In the genomic region with DNA sequence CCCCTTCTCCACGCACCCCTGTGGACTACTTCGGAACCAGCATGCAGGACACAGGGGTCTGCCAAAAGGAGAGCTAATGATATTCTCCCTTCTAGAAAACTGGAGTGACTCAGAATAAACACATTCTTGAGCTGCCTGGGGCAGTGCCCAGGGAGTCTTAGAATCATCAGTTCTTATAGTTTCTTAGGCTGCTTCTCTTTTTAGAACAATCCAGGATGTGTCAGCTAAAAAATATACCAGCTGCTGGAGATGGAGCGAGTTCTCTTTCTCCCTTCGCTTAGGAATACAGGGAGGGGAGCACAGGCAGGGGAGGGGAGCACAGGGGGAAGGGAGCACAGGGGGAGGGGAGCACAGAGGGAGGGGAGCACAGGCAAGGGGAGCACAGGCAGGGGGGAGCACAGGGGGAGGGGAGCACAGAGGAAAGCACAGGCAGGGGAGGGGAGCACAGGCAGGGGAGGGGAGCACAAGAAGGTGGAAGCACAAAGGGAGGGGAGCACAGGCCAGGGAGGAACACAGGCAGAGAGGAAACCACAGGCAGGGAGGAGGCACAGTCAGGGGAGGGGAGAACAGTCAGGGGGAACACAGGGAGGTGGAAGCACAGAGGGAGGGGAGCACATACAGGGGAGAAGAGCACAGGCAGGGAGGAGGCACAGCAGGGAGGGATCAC, we compare ENCODE assay signal across 8 mouse cellular contexts. TPM values are rescaled to one million over a fixed set of nuclear protein-coding genes. Genes with fewer than 3 reads are reported as not detected.
A peak's percentile ranks its signal among the peaks of the same experiment; 100 is the strongest.
DNase-seq lines count a peak whose midpoint lies in the region; ATAC-seq and TF ChIP-seq lines count a peak whose summit lies in the region.

No protein-coding gene starts in this region.

- no peak for DNase-seq in kidney, adult 11 months
- peak; percentile 14 for DNase-seq in brain, embryonic 14.5 days (ENCODE audit: low read depth)
- DNase-seq in intestine, embryonic 14.5 days (ENCODE audit: low spot score) = no peak
- DNase-seq in lung, postnatal 0 days (ENCODE audit: low spot score) = peak; percentile 84
- DNase-seq in yolk sac, embryonic 10.5 days (ENCODE audit: low spot score) = peak; percentile 42
- DNase-seq in ovary, postnatal 14 days (ENCODE audit: low spot score) = no peak
- DNase-seq in cerebellum, adult 18-20 months = no peak

- no peak overlapping the region for H3K9ac ChIP-seq in kidney, embryonic 16.5 days (replicated peaks; ENCODE audit: low read length)
- H3K9ac ChIP-seq in intestine, embryonic 14.5 days (ENCODE audit: low read length) = no peak overlapping the region
- H3K9ac ChIP-seq in lung, postnatal 0 days (replicated peaks; ENCODE audit: low read depth) = no peak overlapping the region

- no peak for TF ChIP-seq POLR2A in brain, embryonic 14.5 days (IDR thresholded peaks at IDR 0.05; ENCODE audit: borderline replicate concordance, extremely low read depth, insufficient read depth, insufficient read length, poor library complexity, severe bottlenecking)

- H3K4me1 ChIP-seq in kidney, embryonic 16.5 days (ENCODE audit: insufficient read depth, low read length) = no peaks in the 10 kb centered on the region
- peaks cover 14% of the 10 kb centered on the region for H3K4me1 ChIP-seq in intestine, embryonic 14.5 days (replicated peaks; ENCODE audit: control insufficient read depth, insufficient read depth, low read length)
- no peaks in the 10 kb centered on the region; the same call in 1 of the 2 replicates for H3K4me1 ChIP-seq in lung, postnatal 0 days (ENCODE audit: insufficient read depth, low read depth, low read length)

- WGBS in kidney, embryonic 16.5 days = 32% methylated on average over 4 of the region's 4 CpGs
- WGBS in intestine, embryonic 14.5 days = 26% methylated on average over 4 of the region's 4 CpGs
- 37% methylated on average over 4 of the region's 4 CpGs for WGBS in lung, postnatal 0 days

- H3K4me2 ChIP-seq in kidney, embryonic 16.5 days (replicated peaks; ENCODE audit: low read depth, low read length) = no peak overlapping the region
- H3K4me2 ChIP-seq in intestine, embryonic 14.5 days (ENCODE audit: low read length) = no peak overlapping the region
- H3K4me2 ChIP-seq in lung, postnatal 0 days (replicated peaks; ENCODE audit: low read depth, low read length) = no peak overlapping the region

- H3K9me3 ChIP-seq in kidney, embryonic 16.5 days (ENCODE audit: low read length) = no peaks in the 10 kb centered on the region
- no peaks in the 10 kb centered on the region for H3K9me3 ChIP-seq in intestine, embryonic 14.5 days (ENCODE audit: control insufficient read depth, low read length)
- H3K9me3 ChIP-seq in lung, postnatal 0 days (ENCODE audit: low read length) = no peaks in the 10 kb centered on the region

- no peaks in the 10 kb centered on the region for H3K36me3 ChIP-seq in kidney, embryonic 16.5 days (ENCODE audit: insufficient read depth, low read length)
- H3K36me3 ChIP-seq in intestine, embryonic 14.5 days (ENCODE audit: control insufficient read depth, insufficient read depth, low read length) = no peaks in the 10 kb centered on the region
- no peaks in the 10 kb centered on the region for H3K36me3 ChIP-seq in lung, postnatal 0 days (ENCODE audit: insufficient read depth, low read length)

- no peaks in the 10 kb centered on the region for H3K27me3 ChIP-seq in kidney, embryonic 16.5 days (ENCODE audit: insufficient read depth, low read length)
- no peaks in the 10 kb centered on the region for H3K27me3 ChIP-seq in intestine, embryonic 14.5 days (replicated peaks; ENCODE audit: control insufficient read depth, insufficient read depth, low read length)
- H3K27me3 ChIP-seq in lung, postnatal 0 days (replicated peaks; ENCODE audit: insufficient read depth, low read length) = no peaks in the 10 kb centered on the region

- no peak for TF ChIP-seq EP300 in lung, postnatal 0 days (IDR thresholded peaks at IDR 0.05)

- H3K27ac ChIP-seq in kidney, embryonic 16.5 days (ENCODE audit: low read length) = peak overlapping the region; percentile 71
- H3K27ac ChIP-seq in intestine, embryonic 14.5 days (ENCODE audit: low read depth) = peak overlapping the region; percentile 78
- peak overlapping the region; percentile 59 for H3K27ac ChIP-seq in lung, postnatal 0 days (ENCODE audit: low read length)

- peak; percentile 73; the same call in 1 of the 2 replicates for ATAC-seq in kidney, embryonic 16.5 days (ENCODE audit: low FRiP score, low TSS enrichment)
- 0 out of 2 replicates have a peak, but pooled peaks have one; percentile 11 for ATAC-seq in intestine, embryonic 14.5 days (replicated peaks; ENCODE audit: low FRiP score, low TSS enrichment, low read depth)
- ATAC-seq in lung, postnatal 0 days = peak; percentile 69

- H3K4me3 ChIP-seq in kidney, embryonic 16.5 days (ENCODE audit: low read length) = no peak overlapping the region
- no peak overlapping the region for H3K4me3 ChIP-seq in intestine, embryonic 14.5 days (ENCODE audit: low read depth, low read length)
- no peak overlapping the region for H3K4me3 ChIP-seq in lung, postnatal 0 days (ENCODE audit: low read depth, low read length)

- no peak for TF ChIP-seq CTCF in brain, embryonic 14.5 days (IDR thresholded peaks at IDR 0.05; ENCODE audit: borderline replicate concordance, extremely low read depth, insufficient read depth, insufficient read length)
- no peak for TF ChIP-seq CTCF in lung, postnatal 0 days (IDR thresholded peaks at IDR 0.05)

RNA-seq across cellular contexts. Expression of a gene that starts 12.0 kb away (rescaled TPM):
- 43.0 and 47.2 TPM in 2 replicates for polyA plus RNA-seq in kidney, embryonic 16.5 days (2015; fragmentation: Nextera tagmentation; extraction: Ambion mirVana)
- 33.1 and 40.2 TPM in 2 replicates for polyA plus RNA-seq in brain, embryonic 14.5 days (2012; rRNA removed)
- polyA plus RNA-seq in intestine, embryonic 14.5 days (2014; fragmentation: Nextera tagmentation; extraction: Ambion mirVana) = 40.8 and 43.6 TPM in 2 replicates
- polyA plus RNA-seq in lung, postnatal 0 days (2015; fragmentation: Nextera tagmentation; extraction: Ambion mirVana) = 41.5 and 50.4 TPM in 2 replicates

RNA-seq across cellular contexts. Expression of a gene that starts 52.9 kb away (rescaled TPM):
- polyA plus RNA-seq in kidney, embryonic 16.5 days (2015; fragmentation: Nextera tagmentation; extraction: Ambion mirVana) = not detected in 2 replicates
- 0.55 TPM in 1 of 2 replicates, not detected in the other for polyA plus RNA-seq in brain, embryonic 14.5 days (2012; rRNA removed)
- polyA plus RNA-seq in intestine, embryonic 14.5 days (2014; fragmentation: Nextera tagmentation; extraction: Ambion mirVana) = not detected in 2 replicates
- not detected in 2 replicates for polyA plus RNA-seq in lung, postnatal 0 days (2015; fragmentation: Nextera tagmentation; extraction: Ambion mirVana)

Comparison
In these comparisons a context has a peak if more than half of its experiments do, and no peak if none do; other contexts are left out.
1. ATAC-seq: peak in every context shown above with its lines; median percentile 73 in kidney, embryonic 16.5 days; 69 in lung, postnatal 0 days; 11 in intestine, embryonic 14.5 days.
2. DNase-seq: peak in brain, embryonic 14.5 days (single experiment), lung, postnatal 0 days (single experiment) and yolk sac, embryonic 10.5 days (single experiment); none in kidney, adult 11 months (single experiment), intestine, embryonic 14.5 days (single experiment), ovary, postnatal 14 days (single experiment) and cerebellum, adult 18-20 months (0 of 2).
3. Peak in every context shown above with its lines, with median percentiles within 50 percentile points of each other: H3K27ac ChIP-seq.